Mouse (Mus musculus) hindbrain, postnatal 0 days (tissue): ENCODE data around the gene Slc5a10. TPM values are rescaled to one million over a fixed set of nuclear protein-coding genes. Genes with fewer than 3 reads are reported as not detected.

Experiments
- ATAC-seq: fragments of 200-750 bp; cut with Nextera tagmentation; 2 replicates; pipeline ENCODE4 v1.8.0; 2017; ENCODE audit warnings: mild to moderate bottlenecking, moderate TSS enrichment, moderate library complexity
- DNase-seq: peaks from one replicate; pipeline ENCODE4 v3.0.0-alpha.2; 2015; ENCODE audit warnings: low spot score
- H3K27ac ChIP-seq: fragments of 300-500 bp; sonication (generic); 2 replicates; pipeline ENCODE4 v1.5.1; 2014; ENCODE audit warnings: mild to moderate bottlenecking
- H3K27me3 ChIP-seq: fragments of 300-500 bp; sonication (generic); 2 replicates; pipeline ENCODE4 v1.6.1; 2014; ENCODE audit warnings: low read length, mixed read lengths; ENCODE audit not compliant: insufficient read depth
- H3K36me3 ChIP-seq: fragments of 300-500 bp; sonication (generic); 2 replicates; pipeline ENCODE4 v1.6.1; 2014; ENCODE audit warnings: low read length, mixed read lengths; ENCODE audit not compliant: insufficient read depth
- H3K4me1 ChIP-seq: fragments of 300-500 bp; sonication (generic); 2 replicates; pipeline ENCODE4 v1.6.1; 2014; ENCODE audit warnings: antibody characterized with exemption, low read length, mixed read lengths; ENCODE audit not compliant: insufficient read depth
- H3K4me2 ChIP-seq: fragments of 300-500 bp; sonication (generic); 2 replicates; pipeline ENCODE4 v1.6.1; 2014; ENCODE audit warnings: low read depth, mild to moderate bottlenecking, low read length, moderate library complexity, mixed read lengths
- H3K4me3 ChIP-seq: fragments of 300-500 bp; sonication (generic); 2 replicates; pipeline ENCODE4 v1.5.1; 2014; ENCODE audit warnings: low read length
- H3K9ac ChIP-seq: fragments of 300-500 bp; sonication (generic); replicated peaks from 2 replicates; pipeline ENCODE4 v1.6.1; 2014; ENCODE audit warnings: mild to moderate bottlenecking, low read length, moderate library complexity, mixed read lengths
- H3K9me3 ChIP-seq: fragments of 300-500 bp; sonication (generic); 2 replicates; pipeline ENCODE4 v1.6.1; 2016; ENCODE audit warnings: low read length, mixed read lengths
- CTCF ChIP-seq: IDR thresholded peaks from 2 replicates; pipeline ENCODE4 v1.5.1; 2016; ENCODE audit warnings: antibody characterized with exemption, control low read depth, low read depth
- WGBS: fragments of 180-500 bp; shearing (Covaris S2); extraction: QIAGEN DNeasy Blood & Tissue Kit; methylation state at CpG from one replicate; pipeline ENCODE4 v1.1.7; 2014; 5-methylcytosine and 5-hydroxymethylcytosine counted together
- polyA plus RNA-seq: library from polyadenylated mRNA; unstranded; fragments of >200 nt; fragmentation: Nextera tagmentation; extraction: Ambion mirVana; gene quantifications from 2 replicates; pipeline ENCODE4 v1.2.1, GENCODE M21; 2015
- total RNA-seq: library from RNA; depleted of rRNA; stranded (reverse); fragments of >200 nt; gene quantifications from 2 replicates; pipeline ENCODE4 v1.2.3, GENCODE M21; 2014

Slc5a10 gene
- total and polyA plus RNA-seq, 2 experiments from 2014 or later = 0.19 to 0.21 TPM

GRCm38 (mm10) chr11:61679091-61679866 lies 41.3 kb downstream of the Slc5a10 start:
- peaks cover 6% of the 10 kb centered on the region for H3K4me1 ChIP-seq
- no peak overlapping the region for H3K4me3 ChIP-seq
- no peak for ATAC-seq
- H3K9me3 ChIP-seq = no peaks in the 10 kb centered on the region
- DNase-seq = no peak
- peaks cover 14% of the 10 kb centered on the region for H3K27me3 ChIP-seq
- H3K36me3 ChIP-seq = no peaks in the 10 kb centered on the region
- no peak overlapping the region for H3K9ac ChIP-seq
- no peak overlapping the region for H3K4me2 ChIP-seq
- no peak for TF ChIP-seq CTCF
- 81% methylated on average over 4 of the region's 4 CpGs for WGBS
- H3K27ac ChIP-seq = no peak overlapping the region

GRCm38 (mm10) chr11:61677709-61678108 lies 42.9 kb downstream of the Slc5a10 start:
- ATAC-seq = no peak
- Histone ChIP-seq H3K4me1 (peaks cover 9% of the 10 kb centered on the region), H3K27me3 (no peaks in the 10 kb centered on the region), H3K36me3 (no peaks in the 10 kb centered on the region), H3K4me3 (no peak overlapping the region), H3K9ac (no peak overlapping the region), H3K27ac (no peak overlapping the region), H3K4me2 (no peak overlapping the region), H3K9me3 (no peaks in the 10 kb centered on the region)
- no peak for DNase-seq
- TF ChIP-seq CTCF = no peak
- 87% methylated on average over 4 of the region's 4 CpGs for whole genome bisulfite sequencing

- no peak for TF ChIP-seq CTCF
- ATAC-seq = no peak
- no peak overlapping the region for H3K4me3 ChIP-seq
- peaks cover 9% of the 10 kb centered on the region for H3K4me1 ChIP-seq
- no peak overlapping the region for H3K27ac ChIP-seq
- no peaks in the 10 kb centered on the region for H3K9me3 ChIP-seq
- no peaks in the 10 kb centered on the region for H3K27me3 ChIP-seq
- no peak overlapping the region for H3K4me2 ChIP-seq
- WGBS = 68% methylated on average over 7 of the region's 7 CpGs
- no peak overlapping the region for H3K9ac ChIP-seq
- DNase-seq = no peak
- H3K36me3 ChIP-seq = no peaks in the 10 kb centered on the region
These were observed 44.3 kb downstream of the Slc5a10 start for GRCm38 (mm10) chr11:61676216-61676854.

GRCm38 (mm10) chr11:61675332-61675731 lies 45.3 kb downstream of the Slc5a10 start:
- no peaks in the 10 kb centered on the region for H3K27me3 ChIP-seq
- peaks cover 9% of the 10 kb centered on the region for H3K4me1 ChIP-seq
- H3K4me3 ChIP-seq = no peak overlapping the region
- no peak overlapping the region for H3K4me2 ChIP-seq
- ATAC-seq (no peak), DNase-seq (no peak)
- no peak for TF ChIP-seq CTCF
- H3K36me3 ChIP-seq = no peaks in the 10 kb centered on the region
- H3K9ac ChIP-seq = no peak overlapping the region
- no peak overlapping the region for H3K27ac ChIP-seq
- H3K9me3 ChIP-seq = no peaks in the 10 kb centered on the region
- WGBS = 67% methylated on average over 2 of the region's 2 CpGs

- no peak overlapping the region for H3K27ac ChIP-seq
- peak; percentile 73 for ATAC-seq
- no peak overlapping the region for H3K4me3 ChIP-seq
- 5% methylated on average over 8 of the region's 8 CpGs for WGBS
- H3K9me3 ChIP-seq = no peaks in the 10 kb centered on the region
- no peaks in the 10 kb centered on the region for H3K27me3 ChIP-seq
- TF ChIP-seq CTCF = peak; percentile 80
- H3K4me2 ChIP-seq = no peak overlapping the region
- no peak overlapping the region for H3K9ac ChIP-seq
- peak; percentile 77 for DNase-seq
- H3K4me1 ChIP-seq = peaks cover 9% of the 10 kb centered on the region
- H3K36me3 ChIP-seq = no peaks in the 10 kb centered on the region
These were observed 45.8 kb downstream of the Slc5a10 start for GRCm38 (mm10) chr11:61674839-61675159.

GRCm38 (mm10) chr11:61674151-61674838 lies 46.3 kb downstream of the Slc5a10 start:
- Histone ChIP-seq H3K4me1 (peaks cover 9% of the 10 kb centered on the region), H3K9ac (no peak overlapping the region)

More at GRCm38 (mm10) chr11:61674151-61674838, 46.3 kb downstream of the Slc5a10 start:
- H3K36me3 ChIP-seq = no peaks in the 10 kb centered on the region
- TF ChIP-seq CTCF = no peak
- DNase-seq = peak; percentile 11
- 23% methylated on average over 19 of the region's 19 CpGs for WGBS
- ATAC-seq = peak; percentile 41; the same call in 1 of the 2 replicates
- no peaks in the 10 kb centered on the region for H3K9me3 ChIP-seq
- no peak overlapping the region for H3K4me2 ChIP-seq
- H3K4me3 ChIP-seq = no peak overlapping the region
- H3K27ac ChIP-seq = no peak overlapping the region
- H3K27me3 ChIP-seq = no peaks in the 10 kb centered on the region
